Mouse (Mus musculus): ENCODE results near the gene Nipbl. TPM values are rescaled to one million over a fixed set of nuclear protein-coding genes. Genes with fewer than 3 reads are reported as not detected.
"Not testable (repeated sequence)": the region's sequence is repeated elsewhere in the genome, so short reads cannot be mapped to it uniquely, and the experiment has no call there.

Gene Nipbl
- polyA plus RNA-seq (2014; fragmentation: Nextera tagmentation; extraction: Ambion mirVana): 14.7 and 17.5 TPM in 2 replicates

- peak; percentile 80 for ATAC-seq (replicated peaks; ENCODE audit: insufficient number of reproducible peaks, low FRiP score, low TSS enrichment)
- peak within 1 kb of the TSS; percentile 98 for H3K9ac ChIP-seq (ENCODE audit: low read depth, low read length)
- no peaks in the 10 kb centered on the region for H3K36me3 ChIP-seq (ENCODE audit: control insufficient read depth, insufficient read depth, low read length)
- peak within 1 kb of the TSS; percentile 98 for H3K4me3 ChIP-seq (ENCODE audit: low read depth, low read length)
- no peaks in the 10 kb centered on the region for H3K9me3 ChIP-seq (replicated peaks; ENCODE audit: control insufficient read depth, low read length)
- H3K4me1 ChIP-seq (ENCODE audit: control insufficient read depth, insufficient read depth, low read length): peaks cover 2% of the 10 kb centered on the region; the same call in 1 of the 2 replicates
- peak within 1 kb of the TSS; percentile 99 for H3K27ac ChIP-seq (ENCODE audit: low read depth, low read length)
- H3K27me3 ChIP-seq (ENCODE audit: control insufficient read depth, insufficient read depth, low read length): no peaks in the 10 kb centered on the region
- H3K4me2 ChIP-seq: peak within 1 kb of the TSS; percentile 92
- WGBS (ENCODE audit: insufficient replicate concordance): under 1% methylated on average over 74 of the region's 102 CpGs
Measured at GRCm38 (mm10) chr15:8443926-8444889, at the start of gene Nipbl. TSS of gene Nipbl (minus strand) at chr15:8444463.

GRCm38 (mm10) chr15:8485261-8485660 lies 41.0 kb upstream of the Nipbl start:
- 78% methylated on average over 6 of the region's 6 CpGs for WGBS (ENCODE audit: insufficient replicate concordance)
- H3K4me3 ChIP-seq (ENCODE audit: low read depth, low read length): no peak overlapping the region

GRCm38 (mm10) chr15:8469006-8469575 lies 24.8 kb upstream of the Nipbl start:
- Histone ChIP-seq H3K36me3 (ENCODE audit: control insufficient read depth, insufficient read depth, low read length) (no peaks in the 10 kb centered on the region), H3K4me3 (ENCODE audit: low read depth, low read length) (no peak overlapping the region), H3K27me3 (ENCODE audit: control insufficient read depth, insufficient read depth, low read length) (no peaks in the 10 kb centered on the region), H3K4me2 (no peak overlapping the region), H3K27ac (ENCODE audit: low read depth, low read length) (no peak overlapping the region), H3K4me1 (ENCODE audit: control insufficient read depth, insufficient read depth, low read length) (no peaks in the 10 kb centered on the region), H3K9ac (ENCODE audit: low read depth, low read length) (no peak overlapping the region), H3K9me3 (replicated peaks; ENCODE audit: control insufficient read depth, low read length) (no peaks in the 10 kb centered on the region)
- no peak for ATAC-seq (replicated peaks; ENCODE audit: insufficient number of reproducible peaks, low FRiP score, low TSS enrichment)
- WGBS (ENCODE audit: insufficient replicate concordance): 57% methylated on average over 4 of the region's 4 CpGs

More at GRCm38 (mm10) chr15:8485261-8485660, 41.0 kb upstream of the Nipbl start:
- Histone ChIP-seq H3K27ac (ENCODE audit: low read depth, low read length) (no peak overlapping the region), H3K9me3 (replicated peaks; ENCODE audit: control insufficient read depth, low read length) (no peaks in the 10 kb centered on the region), H3K4me2 (no peak overlapping the region), H3K27me3 (ENCODE audit: control insufficient read depth, insufficient read depth, low read length) (no peaks in the 10 kb centered on the region), H3K9ac (ENCODE audit: low read depth, low read length) (no peak overlapping the region), H3K36me3 (ENCODE audit: control insufficient read depth, insufficient read depth, low read length) (no peaks in the 10 kb centered on the region), H3K4me1 (ENCODE audit: control insufficient read depth, insufficient read depth, low read length) (no peaks in the 10 kb centered on the region)
- no peak for ATAC-seq (replicated peaks; ENCODE audit: insufficient number of reproducible peaks, low FRiP score, low TSS enrichment)

GRCm38 (mm10) chr15:8463521-8463920 lies 19.3 kb upstream of the Nipbl start:
- no peaks in the 10 kb centered on the region for H3K9me3 ChIP-seq (replicated peaks; ENCODE audit: control insufficient read depth, low read length)
- no peaks in the 10 kb centered on the region for H3K27me3 ChIP-seq (ENCODE audit: control insufficient read depth, insufficient read depth, low read length)
- ATAC-seq (replicated peaks; ENCODE audit: insufficient number of reproducible peaks, low FRiP score, low TSS enrichment): no peak
- H3K27ac ChIP-seq (ENCODE audit: low read depth, low read length): no peak overlapping the region
- H3K9ac ChIP-seq (ENCODE audit: low read depth, low read length): no peak overlapping the region
- no peak overlapping the region for H3K4me3 ChIP-seq (ENCODE audit: low read depth, low read length)
- H3K36me3 ChIP-seq (ENCODE audit: control insufficient read depth, insufficient read depth, low read length): no peaks in the 10 kb centered on the region
- WGBS (ENCODE audit: insufficient replicate concordance): 82% methylated on average over 1 of the region's 1 CpGs
- H3K4me2 ChIP-seq: no peak overlapping the region
- no peaks in the 10 kb centered on the region for H3K4me1 ChIP-seq (ENCODE audit: control insufficient read depth, insufficient read depth, low read length)

GRCm38 (mm10) chr15:8462780-8463179 lies 18.5 kb upstream of the Nipbl start:
- H3K9ac ChIP-seq (ENCODE audit: low read depth, low read length): no peak overlapping the region
- ATAC-seq (replicated peaks; ENCODE audit: insufficient number of reproducible peaks, low FRiP score, low TSS enrichment): no peak
- 74% methylated on average over 4 of the region's 4 CpGs for WGBS (ENCODE audit: insufficient replicate concordance)
- H3K4me2 ChIP-seq: no peak overlapping the region
- H3K27me3 ChIP-seq (ENCODE audit: control insufficient read depth, insufficient read depth, low read length): no peaks in the 10 kb centered on the region
- H3K4me3 ChIP-seq (ENCODE audit: low read depth, low read length): no peak overlapping the region
- no peaks in the 10 kb centered on the region for H3K9me3 ChIP-seq (replicated peaks; ENCODE audit: control insufficient read depth, low read length)
- H3K4me1 ChIP-seq (ENCODE audit: control insufficient read depth, insufficient read depth, low read length): no peaks in the 10 kb centered on the region
- H3K27ac ChIP-seq (ENCODE audit: low read depth, low read length): no peak overlapping the region
- no peaks in the 10 kb centered on the region for H3K36me3 ChIP-seq (ENCODE audit: control insufficient read depth, insufficient read depth, low read length)

GRCm38 (mm10) chr15:8460871-8461270 lies 16.6 kb upstream of the Nipbl start:
- no peak for ATAC-seq (replicated peaks; ENCODE audit: insufficient number of reproducible peaks, low FRiP score, low TSS enrichment)
- Histone ChIP-seq H3K4me1 (ENCODE audit: control insufficient read depth, insufficient read depth, low read length) (no peaks in the 10 kb centered on the region), H3K4me2 (no peak overlapping the region), H3K4me3 (ENCODE audit: low read depth, low read length) (no peak overlapping the region), H3K27ac (ENCODE audit: low read depth, low read length) (no peak overlapping the region), H3K9me3 (replicated peaks; ENCODE audit: control insufficient read depth, low read length) (no peaks in the 10 kb centered on the region), H3K36me3 (ENCODE audit: control insufficient read depth, insufficient read depth, low read length) (no peaks in the 10 kb centered on the region), H3K27me3 (ENCODE audit: control insufficient read depth, insufficient read depth, low read length) (no peaks in the 10 kb centered on the region), H3K9ac (ENCODE audit: low read depth, low read length) (no peak overlapping the region)
- 53% methylated on average over 2 of the region's 2 CpGs for WGBS (ENCODE audit: insufficient replicate concordance)

- no peaks in the 10 kb centered on the region for H3K36me3 ChIP-seq (ENCODE audit: control insufficient read depth, insufficient read depth, low read length)
- H3K4me2 ChIP-seq: no peak overlapping the region
- WGBS (ENCODE audit: insufficient replicate concordance): 83% methylated on average over 2 of the region's 2 CpGs
- no peak for ATAC-seq (replicated peaks; ENCODE audit: insufficient number of reproducible peaks, low FRiP score, low TSS enrichment)
- H3K27me3 ChIP-seq (ENCODE audit: control insufficient read depth, insufficient read depth, low read length): no peaks in the 10 kb centered on the region
- no peak overlapping the region for H3K4me3 ChIP-seq (ENCODE audit: low read depth, low read length)
- H3K9ac ChIP-seq (ENCODE audit: low read depth, low read length): no peak overlapping the region
- H3K27ac ChIP-seq (ENCODE audit: low read depth, low read length): no peak overlapping the region
- no peaks in the 10 kb centered on the region for H3K9me3 ChIP-seq (replicated peaks; ENCODE audit: control insufficient read depth, low read length)
- H3K4me1 ChIP-seq (ENCODE audit: control insufficient read depth, insufficient read depth, low read length): no peaks in the 10 kb centered on the region
Measured at GRCm38 (mm10) chr15:8459979-8460378, 15.7 kb upstream of the Nipbl start.

GRCm38 (mm10) chr15:8456223-8456622 lies 12.0 kb upstream of the Nipbl start:
- H3K36me3 ChIP-seq (ENCODE audit: control insufficient read depth, insufficient read depth, low read length); H3K27ac ChIP-seq (ENCODE audit: low read depth, low read length); H3K4me2 ChIP-seq; ATAC-seq (replicated peaks; ENCODE audit: insufficient number of reproducible peaks, low FRiP score, low TSS enrichment); H3K27me3 ChIP-seq (ENCODE audit: control insufficient read depth, insufficient read depth, low read length); H3K9ac ChIP-seq (ENCODE audit: low read depth, low read length); H3K4me1 ChIP-seq (ENCODE audit: control insufficient read depth, insufficient read depth, low read length); H3K4me3 ChIP-seq (ENCODE audit: low read depth, low read length); H3K9me3 ChIP-seq (replicated peaks; ENCODE audit: control insufficient read depth, low read length): not testable (repeated sequence)
- 82% methylated on average over 2 of the region's 2 CpGs for WGBS (ENCODE audit: insufficient replicate concordance)
